Mouse (Mus musculus) embryonic stem cell, embryonic (primary cell): ENCODE measurements around the gene Gm28053.
"Not testable (repeated sequence)": the region's sequence is repeated elsewhere in the genome, so short reads cannot be mapped to it uniquely, and the experiment has no call there.

Source experiments
- CTCF ChIA-PET, 4 experiments: fragments of 300-600 bp in 2 of 4; fragments of 350-600 bp in 2 of 4; sonication (Branson Sonifier 250); formaldehyde crosslinking; loops; one replicate each; lab custom pipeline; 2022; ENCODE audit warnings: inconsistent platforms in 2 of 4; lab: Charles Lee
- POLR2A ChIA-PET, 4 experiments: fragments of 300-600 bp in 2 of 4; fragments of 350-600 bp in 2 of 4; sonication (Branson Sonifier 250); formaldehyde crosslinking; loops; one replicate each; lab custom pipeline; 2022; ENCODE audit warnings: antibody characterized with exemption in 4 of 4, inconsistent platforms in 1 of 4; lab: Charles Lee

Gene Gm28053

DNA sequence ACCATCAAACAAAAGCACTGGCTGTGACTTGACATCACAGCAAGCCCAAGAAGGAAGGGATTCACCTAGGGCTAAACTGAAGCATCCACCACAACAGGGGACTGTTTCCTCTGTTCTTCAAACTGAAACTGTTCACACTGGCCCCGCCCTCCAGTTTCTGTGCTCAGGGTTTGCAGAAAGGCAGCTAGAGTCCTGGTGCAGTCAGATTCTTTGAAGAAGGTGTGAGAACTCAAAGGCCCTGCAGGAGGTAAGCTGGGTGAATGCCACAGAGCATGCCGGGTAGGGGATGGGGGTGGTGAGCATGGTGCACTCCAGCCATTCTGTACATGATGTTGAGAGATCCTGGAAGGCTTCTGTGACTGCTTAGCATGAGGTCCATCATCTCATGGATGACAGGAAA is at the start of gene Gm28053, which contains the start of gene Gimap7:
Gene Gm28053, plus strand, starts transcription at position 153 of the 400 bp plus-strand sequence.
Gene Gimap7, plus strand, starts transcription at position 167 of the 400 bp plus-strand sequence.
- ChIA-PET POLR2A (no interaction called here), CTCF (no interaction called here)

DNA sequence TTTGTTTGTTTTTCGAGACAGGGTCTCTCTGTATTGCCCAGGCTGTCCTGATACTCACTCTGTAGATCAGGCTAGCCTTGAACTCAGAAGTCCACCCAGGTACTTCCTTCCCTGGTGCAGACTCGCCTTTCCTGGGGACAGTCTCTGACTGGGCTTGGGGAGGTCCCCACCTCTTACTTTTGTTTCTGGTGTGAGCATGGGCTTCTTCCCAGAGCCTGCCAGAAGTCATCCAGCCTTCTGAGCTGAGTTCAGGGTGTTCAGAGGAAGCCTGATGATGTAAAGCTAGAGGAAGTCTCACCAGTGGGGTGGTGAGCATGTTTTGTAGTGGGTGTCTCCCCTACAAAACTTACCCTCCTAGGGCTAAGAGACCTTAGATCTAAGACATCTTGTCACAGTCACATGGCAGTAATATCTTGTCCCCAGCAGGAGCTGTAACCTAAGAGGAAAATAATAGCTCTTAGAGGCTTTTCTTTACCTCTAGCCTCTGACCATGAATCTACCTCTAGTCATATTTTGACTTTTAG is 48.9 kb upstream of the Gm28053 start:
- CTCF ChIA-PET, result interaction anchor here in 1 of 4 experiments (1.1 kb wide), 1 partner anchor 22 kb away, joined by 4 read pairs; the partner anchor contains the start of gene Gimap8

DNA sequence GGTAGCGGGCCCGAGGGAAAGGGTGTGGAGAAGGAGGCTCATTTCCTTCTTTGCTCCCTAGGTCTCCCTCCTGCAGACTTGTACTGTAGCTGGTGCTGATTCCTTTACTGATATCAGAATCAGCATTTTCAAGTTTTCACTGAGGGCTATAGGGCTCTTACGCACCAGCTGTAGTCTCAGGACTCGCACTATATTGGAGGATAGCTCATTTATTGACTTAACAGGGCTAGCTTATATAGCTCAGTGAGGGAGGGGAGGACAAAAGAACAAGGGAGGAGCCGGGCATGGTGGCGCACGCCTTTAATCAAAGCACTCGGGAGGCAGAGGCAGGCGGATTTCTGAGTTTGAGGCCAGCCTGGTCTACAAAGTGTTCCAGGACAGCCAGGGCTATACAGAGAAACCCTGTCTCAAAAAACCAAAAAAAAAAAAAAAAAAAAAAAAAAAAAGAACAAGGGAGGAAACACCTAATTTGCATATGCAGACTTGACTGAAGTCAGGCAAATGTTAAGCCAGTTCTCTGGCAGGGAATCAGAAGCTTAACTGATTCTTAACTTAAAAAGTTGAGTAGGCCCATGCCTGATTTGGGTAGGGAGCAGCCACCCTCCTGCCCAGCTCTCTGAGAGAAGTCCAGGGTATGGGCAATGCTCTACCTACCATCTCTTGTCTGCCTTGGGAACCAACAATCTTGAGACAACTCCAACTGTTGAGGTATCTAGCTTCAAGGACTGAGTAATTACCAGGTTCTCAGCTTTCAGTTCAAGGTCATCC is 43.9 kb upstream of the Gm28053 start:
- CTCF ChIA-PET, result interaction anchor here in 3 of 4 experiments (0.5 to 1.6 kb wide), 7 partner anchors 27 to 1201 kb away, joined by 3 to 16 read pairs (median 4); partner anchors contain the start of gene Gimap8 (in 1 of the 3)
- POLR2A ChIA-PET, result interaction anchor here in 2 of 4 experiments (0.5 to 1.1 kb wide), 11 partner anchors 9 to 590 kb away, joined by 3 to 12 read pairs (median 3); partner anchors contain the start of gene Gimap4 (in 1 of the 2)

More for the DNA sequence above, 48.9 kb upstream of the Gm28053 start:
- POLR2A ChIA-PET, result no interaction called here

DNA sequence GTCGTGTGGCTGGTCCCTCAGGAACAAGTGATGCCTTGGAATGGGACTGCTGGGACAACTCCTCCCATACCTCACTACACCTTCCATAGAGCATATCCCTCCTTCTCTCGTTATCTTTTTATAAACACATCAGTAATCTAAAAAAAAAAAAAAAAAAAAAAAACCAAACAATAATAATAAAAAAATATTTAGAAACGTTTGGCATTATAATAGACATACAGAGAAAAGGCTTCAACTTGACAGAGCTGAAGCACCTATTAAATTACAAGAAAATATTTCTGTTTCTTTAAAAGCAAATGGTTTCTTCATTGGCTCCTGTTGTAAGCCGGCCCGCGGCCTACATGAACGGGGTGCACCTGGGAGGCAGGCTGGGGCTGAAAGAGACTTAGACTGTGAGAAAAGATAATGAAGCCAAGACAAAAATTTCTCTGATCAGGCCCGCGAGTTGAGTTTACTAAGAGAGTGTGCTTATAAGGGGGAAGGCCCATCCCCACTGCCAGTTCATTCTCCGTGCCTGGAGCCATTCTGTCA is 42.9 kb upstream of the Gm28053 start:
- ChIA-PET POLR2A (interaction anchor here in 2 of 4 experiments (0.6 to 1.1 kb wide), 3 partner anchors 10 to 76 kb away, joined by 3 to 5 read pairs (median 4); no protein-coding TSS in a partner anchor), CTCF (interaction anchor here in 1 of 4 experiments (1.2 to 1.6 kb wide), 2 partner anchors 28 to 30 kb away, joined by 4 to 5 read pairs; partner anchors contain the start of gene Gimap8)

DNA sequence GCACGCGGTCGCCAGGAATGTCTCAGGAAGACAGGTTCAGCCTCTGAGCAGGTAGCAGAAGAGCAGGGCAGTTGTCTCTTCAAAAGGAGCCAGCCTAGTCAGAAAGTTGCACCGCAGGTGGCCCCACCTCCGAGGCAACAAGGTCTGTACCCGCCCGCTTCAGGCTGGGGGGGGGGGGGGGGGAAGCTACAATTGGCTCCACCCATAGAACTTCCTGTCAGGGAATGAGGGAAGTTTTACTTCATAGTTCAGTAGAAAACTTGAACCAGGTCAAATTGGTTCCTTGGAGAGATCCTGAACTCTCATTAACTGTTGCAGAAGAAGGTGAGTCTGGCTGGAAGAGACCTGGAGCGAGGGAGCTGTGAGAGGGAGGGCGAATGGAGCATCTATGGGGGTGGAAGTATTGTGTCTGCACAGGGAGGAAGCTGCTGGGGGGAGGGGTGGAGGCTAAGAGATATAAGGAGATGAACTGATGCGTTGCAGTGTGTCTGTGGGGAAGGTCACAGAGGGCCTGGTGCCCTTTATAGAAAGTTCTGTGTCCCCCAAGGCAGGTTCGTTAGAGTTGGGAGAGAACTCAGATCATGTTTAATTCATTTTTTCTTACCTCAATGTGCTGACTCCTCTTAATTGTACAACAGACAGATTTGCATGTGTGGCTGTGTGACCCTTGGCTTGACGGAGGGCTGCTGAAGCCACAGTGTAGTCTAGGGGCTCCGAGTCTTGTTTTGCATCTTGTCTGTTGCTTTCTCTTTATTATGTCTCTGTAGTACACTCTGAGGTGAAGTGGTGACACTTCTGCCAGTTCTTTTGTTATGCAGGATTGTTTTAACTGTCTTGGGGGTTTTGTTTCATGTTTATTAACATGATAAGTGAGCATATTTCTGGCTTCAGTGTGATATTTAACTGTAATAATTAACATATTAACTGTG is 42.2 kb upstream of the Gm28053 start, which contains the start of gene Gimap9:
Gene Gimap9, plus strand, starts transcription at position 199 of the 929 bp plus-strand sequence.
- ChIA-PET POLR2A (interaction anchor here in 3 of 4 experiments (0.6 to 0.8 kb wide), 6 partner anchors 76 to 425 kb away, joined by 3 to 4 read pairs (median 3); partner anchors contain the start of gene Malsu1 (in 1 of the 3)), CTCF (interaction anchor here in 1 of 4 experiments (0.6 kb wide), 1 partner anchor 683 kb away, joined by 3 read pairs; no protein-coding TSS in a partner anchor)

DNA sequence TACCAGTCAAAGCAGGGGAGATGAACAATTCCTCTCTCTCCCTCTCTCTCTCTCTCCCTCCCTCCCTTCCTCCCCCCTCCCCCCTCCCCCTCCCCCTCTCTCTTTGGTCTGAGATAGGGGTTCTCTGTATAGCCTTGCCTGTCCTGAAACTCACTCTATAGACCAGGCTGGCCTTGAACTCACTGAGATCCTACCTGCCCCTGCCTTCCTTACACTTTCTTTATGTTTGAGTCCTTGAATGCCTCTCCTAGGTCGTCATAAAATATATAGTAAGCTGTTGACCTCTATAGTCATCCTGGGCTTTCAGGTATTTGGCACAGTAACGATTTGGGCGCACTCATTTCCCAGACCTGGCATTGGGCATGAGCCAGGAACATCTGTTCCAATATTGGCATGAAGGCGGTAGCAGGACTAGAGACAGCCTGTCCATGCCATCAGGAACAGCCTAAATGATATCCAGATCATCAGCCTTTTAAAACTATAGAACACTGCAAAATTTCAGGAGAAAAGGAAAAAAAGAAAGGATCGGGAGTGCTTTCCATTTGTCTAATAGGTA is 41.5 kb upstream of the Gm28053 start:
- POLR2A ChIA-PET, result no interaction called here
- CTCF ChIA-PET, result no interaction called here

DNA sequence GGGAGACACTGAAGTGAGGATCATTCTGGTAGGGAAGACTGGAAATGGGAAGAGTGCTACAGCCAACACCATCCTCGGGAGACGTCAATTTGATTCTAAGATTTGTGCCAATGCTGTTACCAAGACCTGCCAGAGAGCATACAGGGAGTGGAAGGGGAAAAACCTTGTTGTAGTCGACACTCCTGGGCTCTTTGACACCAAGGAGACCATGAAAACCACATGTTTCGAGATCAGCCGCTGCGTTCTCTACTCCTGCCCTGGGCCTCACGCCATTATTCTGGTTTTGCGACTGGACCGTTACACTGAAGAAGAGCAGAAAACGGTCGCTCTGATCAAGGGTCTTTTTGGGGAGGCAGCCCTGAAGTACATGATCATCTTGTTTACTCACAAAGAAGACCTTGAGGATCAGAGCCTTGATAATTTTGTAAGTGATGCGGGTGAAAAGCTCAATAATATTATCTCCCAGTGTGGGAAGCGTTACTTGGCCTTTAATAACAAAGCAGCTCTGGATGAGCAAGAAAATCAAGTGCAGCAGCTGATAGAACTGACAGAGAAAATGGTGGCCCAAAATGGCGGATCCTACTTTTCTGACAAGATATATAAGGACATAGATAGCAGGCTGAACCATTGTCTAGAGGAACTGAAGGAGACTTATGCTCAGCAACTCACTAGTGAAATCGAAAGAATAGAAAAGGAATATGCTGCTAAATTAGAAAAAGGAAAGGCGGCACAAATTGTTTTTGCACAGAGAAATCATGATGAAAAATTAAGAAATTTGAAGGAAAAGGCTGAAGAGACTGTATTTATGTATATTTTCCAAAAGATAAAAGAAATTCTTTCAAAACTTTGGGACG is 40.7 kb upstream of the Gm28053 start:
- ChIA-PET CTCF (no interaction called here), POLR2A (interaction anchor here in 1 of 4 experiments (0.6 kb wide), 1 partner anchor 280 kb away, joined by 3 read pairs; no protein-coding TSS in a partner anchor)

DNA sequence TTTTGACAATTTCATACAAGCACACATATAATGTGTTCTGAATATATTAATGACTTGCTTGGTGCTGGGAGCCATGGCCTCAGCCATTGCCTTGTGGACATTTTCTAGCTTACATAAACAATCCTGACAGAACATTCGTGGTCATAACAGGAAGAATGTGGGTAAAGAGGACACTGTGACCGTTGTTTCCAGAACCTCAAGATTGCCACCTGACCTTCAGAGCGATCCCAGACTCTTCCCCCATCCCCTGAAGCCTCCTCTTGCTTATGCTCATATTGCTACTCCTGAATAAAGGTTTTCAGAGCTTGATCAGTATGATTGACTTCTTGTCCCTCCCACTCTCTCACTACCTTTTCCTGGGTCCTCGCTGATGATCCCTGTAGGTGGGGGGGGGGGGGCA is 40.0 kb upstream of the Gm28053 start:
- CTCF ChIA-PET, result no interaction called here
- POLR2A ChIA-PET, result interaction anchor here in 1 of 4 experiments (0.6 kb wide), 1 partner anchor 281 kb away, joined by 3 read pairs; no protein-coding TSS in a partner anchor

DNA sequence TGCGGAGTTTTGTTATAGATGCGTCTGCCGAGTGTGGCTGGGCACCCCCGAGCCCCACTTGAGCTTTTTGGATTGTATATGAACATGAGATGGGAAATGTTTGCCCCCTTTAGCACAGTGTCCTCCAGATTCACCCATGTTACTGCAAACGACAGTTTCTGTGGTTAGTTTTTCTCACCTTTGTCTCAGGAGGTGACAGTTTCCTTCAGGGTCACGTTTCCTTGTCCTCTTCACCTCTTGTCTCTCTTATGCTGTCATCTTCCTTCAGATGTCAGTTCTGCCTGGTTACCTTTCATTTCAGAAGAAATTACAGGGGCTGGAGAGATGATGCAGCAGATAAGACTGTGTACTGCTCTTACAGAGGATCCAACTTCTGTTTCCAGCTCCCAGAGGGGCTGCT is 38.7 kb upstream of the Gm28053 start:
- CTCF ChIA-PET, result interaction anchor here in 1 of 4 experiments (0.6 kb wide), 1 partner anchor 34 kb away, joined by 9 read pairs; no protein-coding TSS in a partner anchor
- POLR2A ChIA-PET, result interaction anchor here in 2 of 4 experiments (0.6 kb wide), 2 partner anchors 275 to 431 kb away, joined by 3 to 4 read pairs; no protein-coding TSS in a partner anchor

DNA sequence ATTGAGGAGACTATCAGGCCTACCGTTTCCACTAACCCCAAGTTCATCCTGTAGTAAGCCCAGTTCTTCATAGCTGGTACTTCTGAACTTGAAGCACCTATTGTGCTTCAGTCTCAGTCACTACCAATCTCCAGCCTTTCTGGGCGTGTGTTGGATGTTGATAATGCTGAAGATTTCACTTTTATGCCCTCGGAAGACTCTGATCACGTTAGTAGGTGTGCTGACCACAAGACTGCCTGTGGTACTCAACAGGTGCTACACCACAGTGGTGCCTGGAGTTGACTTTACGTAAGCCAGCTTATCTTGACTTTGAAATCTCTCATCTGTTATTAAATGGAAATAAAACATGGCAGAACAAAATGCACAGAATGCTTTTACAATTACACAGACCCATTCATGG is 38.0 kb upstream of the Gm28053 start:
- CTCF ChIA-PET, result interaction anchor here in 1 of 4 experiments (0.7 to 1.7 kb wide), 2 partner anchors 35 to 168 kb away, joined by 3 to 5 read pairs; no protein-coding TSS in a partner anchor
- POLR2A ChIA-PET, result no interaction called here

DNA sequence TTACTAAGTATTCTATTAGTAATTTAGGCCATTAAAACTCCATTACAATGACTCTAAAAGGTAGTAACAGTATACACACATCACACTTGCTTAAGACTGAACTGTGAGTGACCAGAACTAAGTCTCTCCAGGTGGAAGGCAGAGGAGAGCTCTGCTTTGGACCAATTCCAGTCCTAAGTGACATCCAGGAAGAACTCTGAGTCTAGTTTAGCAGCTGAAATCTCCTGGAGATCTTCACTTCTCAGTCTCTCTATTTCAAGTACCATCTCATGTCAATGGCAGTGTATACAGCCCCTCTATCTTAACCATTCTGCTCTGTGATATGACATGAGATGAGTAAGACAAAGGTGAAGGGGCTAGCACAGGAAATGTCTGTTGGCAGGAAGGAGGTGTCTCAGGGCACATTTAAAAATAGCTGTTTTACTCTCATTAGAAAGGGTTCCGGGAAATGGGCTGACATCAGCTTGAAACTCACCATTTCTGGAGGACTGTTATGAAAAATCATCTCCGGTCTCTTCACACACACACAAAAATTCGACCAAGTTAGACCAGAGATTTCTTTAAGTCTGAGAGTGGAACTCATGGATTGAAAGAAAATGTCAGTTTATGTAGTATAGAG is 36.8 kb upstream of the Gm28053 start:
- ChIA-PET CTCF (interaction anchor here in 1 of 4 experiments (1.7 kb wide), 1 partner anchor 36 kb away, joined by 3 read pairs; no protein-coding TSS in a partner anchor), POLR2A (no interaction called here)

DNA sequence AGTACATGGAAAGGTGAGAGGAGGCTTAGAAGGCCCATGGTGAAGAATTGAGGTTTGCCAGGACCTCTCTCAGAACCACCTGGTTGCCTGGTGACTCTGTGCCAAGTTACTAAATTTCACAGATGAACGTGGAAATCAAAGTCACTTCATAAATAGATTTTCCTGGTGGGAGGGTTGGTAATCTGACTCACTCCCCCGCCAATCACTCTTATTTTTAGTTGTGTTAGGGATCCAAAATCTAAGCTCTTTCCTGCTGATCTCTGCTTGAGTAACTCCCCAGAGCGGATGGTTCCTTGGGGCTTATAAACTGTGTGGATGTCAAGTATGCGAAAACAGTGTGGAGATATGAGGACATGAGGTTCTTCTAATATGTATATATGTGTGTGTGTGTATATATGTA is 36.1 kb upstream of the Gm28053 start:
- CTCF ChIA-PET, result no interaction called here
- POLR2A ChIA-PET, result no interaction called here

DNA sequence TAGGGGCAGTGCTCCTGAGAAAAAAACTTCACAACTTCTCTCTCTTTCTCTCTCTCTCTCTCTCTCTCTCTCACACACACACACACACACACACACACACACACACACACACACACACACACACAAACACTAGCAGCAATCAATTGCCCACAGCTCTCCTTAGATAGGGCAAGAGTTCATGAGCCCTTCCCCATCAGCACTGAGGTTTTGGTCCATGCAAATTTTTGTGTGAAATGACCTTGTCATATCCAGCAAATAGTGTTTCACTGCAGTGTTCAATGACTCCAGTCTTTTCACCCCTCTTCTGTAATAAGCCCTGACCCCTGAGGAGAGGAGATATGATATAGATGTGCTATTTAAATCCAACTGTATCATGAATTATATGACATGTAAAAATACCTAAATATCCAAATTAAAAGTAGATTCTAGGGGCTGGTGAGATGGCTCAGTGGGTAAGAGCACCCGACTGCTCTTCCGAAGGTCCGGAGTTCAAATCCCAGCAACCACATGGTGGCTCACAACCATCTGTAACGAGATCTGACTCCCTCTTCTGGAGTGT is 35.1 kb upstream of the Gm28053 start:
- CTCF ChIA-PET, result interaction anchor here in 1 of 4 experiments (0.6 to 0.7 kb wide), 2 partner anchors 39 to 258 kb away, joined by 3 to 4 read pairs; no protein-coding TSS in a partner anchor
- POLR2A ChIA-PET, result not testable (repeated sequence)

DNA sequence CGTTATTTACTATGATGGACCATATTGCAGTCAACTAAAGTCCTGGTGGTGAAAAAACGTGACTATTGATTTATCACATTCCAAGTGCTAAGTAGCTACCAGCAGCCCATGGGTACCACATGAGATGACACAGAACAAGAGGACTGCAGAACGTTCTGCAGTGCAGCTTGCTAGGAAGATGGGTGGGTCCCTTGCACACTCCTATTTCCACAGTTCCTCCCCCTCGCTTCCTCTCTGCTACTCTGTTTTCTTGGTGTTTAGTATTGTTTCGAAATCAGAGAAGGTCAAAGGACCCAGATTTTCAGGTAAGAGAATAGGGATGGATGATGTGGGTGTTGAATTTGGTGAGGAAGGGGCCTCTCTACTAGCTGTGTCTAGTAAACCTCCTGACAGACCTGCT is 34.1 kb upstream of the Gm28053 start, which contains the start of gene Gimap4:
Gene Gimap4, plus strand, starts transcription at position 231 of the 400 bp plus-strand sequence.
- CTCF ChIA-PET, result interaction anchor here in 1 of 4 experiments (0.6 to 0.7 kb wide), 2 partner anchors 40 to 259 kb away, joined by 3 to 4 read pairs; no protein-coding TSS in a partner anchor
- POLR2A ChIA-PET, result interaction anchor here in 1 of 4 experiments (0.6 to 1.1 kb wide), 2 partner anchors 10 to 536 kb away, joined by 3 read pairs; no protein-coding TSS in a partner anchor

DNA sequence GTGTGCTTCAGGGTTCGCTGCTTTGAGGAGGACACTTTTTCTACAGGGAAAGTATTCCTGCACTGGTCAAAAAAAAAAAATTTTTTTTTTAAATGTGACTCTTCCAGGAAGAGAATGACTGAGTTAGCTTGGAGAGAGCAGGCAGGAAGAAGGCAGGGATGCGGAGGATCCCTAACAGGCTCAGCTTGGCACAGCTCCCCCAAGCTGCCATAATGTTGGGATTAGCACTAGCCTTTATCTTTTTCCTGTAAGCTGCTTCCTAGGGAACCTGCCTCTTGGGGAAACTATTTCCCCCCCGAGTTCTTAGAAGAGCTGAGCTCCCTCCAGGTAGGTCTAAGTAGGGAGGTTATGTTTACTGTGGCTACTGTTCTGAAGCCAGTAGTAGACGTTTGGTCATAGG is 33.6 kb upstream of the Gm28053 start:
- ChIA-PET CTCF (interaction anchor here in 1 of 4 experiments (0.6 kb wide), 1 partner anchor 156 kb away, joined by 3 read pairs; no protein-coding TSS in a partner anchor), POLR2A (interaction anchor here in 1 of 4 experiments (0.6 to 1.1 kb wide), 2 partner anchors 11 to 535 kb away, joined by 3 read pairs; no protein-coding TSS in a partner anchor)
